Mouse (Mus musculus): ENCODE measurements at regions not wholly inside any gene's neighbourhood (a gene's known extent, or its start where the extent isn't known, plus 50 kb on each side); places are given as distances from the start of the nearest gene placed in this dataset.

DNA sequence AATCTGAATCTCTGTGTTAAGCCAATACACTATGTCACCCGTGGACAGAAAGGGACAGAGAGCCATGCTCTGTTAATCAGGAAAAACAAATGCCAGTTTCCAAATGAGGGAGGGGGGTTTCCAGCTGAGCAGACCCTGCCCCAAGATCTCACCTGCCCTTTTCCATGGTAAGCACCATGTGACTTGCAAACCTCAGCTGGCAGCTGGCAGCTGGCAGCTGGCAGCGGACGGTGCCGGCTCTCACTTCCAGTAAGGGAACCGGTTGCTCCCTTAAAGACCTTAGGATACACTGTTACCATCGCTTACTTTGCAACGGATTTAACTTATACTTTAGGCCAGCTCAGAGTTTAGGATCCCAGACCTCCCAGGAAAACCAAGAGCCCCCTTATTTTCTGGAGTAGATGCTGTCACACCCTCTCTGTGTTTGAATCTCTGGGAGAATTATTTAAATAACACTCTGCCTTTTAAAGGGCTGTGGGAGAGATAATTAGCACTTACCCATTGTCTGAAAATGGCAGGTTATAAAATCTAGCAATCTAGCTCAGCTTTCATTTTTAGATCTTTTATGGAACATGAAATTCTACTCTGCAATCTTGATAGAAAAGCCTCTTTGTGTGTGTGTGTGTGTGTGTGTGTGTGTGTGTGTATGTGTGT, 131.7 kb downstream of the Drd1 start:
- no peak for ATAC-seq (ENCODE audit: low FRiP score, low read depth)

DNA sequence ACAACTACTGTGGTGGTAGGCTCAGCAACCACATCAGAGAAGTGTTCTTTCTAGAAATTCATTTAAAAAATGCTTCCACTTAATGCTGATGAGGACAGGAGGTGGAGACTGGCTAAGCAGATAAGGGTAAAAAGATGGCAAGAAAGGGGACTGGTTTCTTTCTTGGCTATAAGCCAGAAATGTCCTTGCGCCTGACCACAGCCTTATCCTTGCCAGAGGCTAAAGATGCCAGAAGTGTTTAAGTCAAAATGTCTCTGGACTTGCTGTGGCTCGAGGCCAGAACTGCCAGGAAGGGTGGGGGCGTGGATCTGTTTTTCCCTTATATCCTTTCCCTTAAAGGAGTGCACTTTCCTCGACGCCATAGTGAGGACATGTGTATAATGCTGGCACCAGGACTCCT, 133.7 kb downstream of the Drd1 start:
- 74% methylated on average over 5 of the region's 5 CpGs for WGBS
- H3K27me3 ChIP-seq, result no peaks in the 10 kb centered on the region
- H3K36me3 ChIP-seq, result no peaks in the 10 kb centered on the region
- H3K27ac ChIP-seq (replicated peaks), result no peak overlapping the region
- no peak for ATAC-seq (ENCODE audit: low FRiP score, low read depth)
- no peak overlapping the region for H3K4me2 ChIP-seq (replicated peaks)
- H3K9me3 ChIP-seq, result no peaks in the 10 kb centered on the region
- H3K4me1 ChIP-seq, result no peaks in the 10 kb centered on the region
- H3K4me3 ChIP-seq, result no peak overlapping the region
- no peak overlapping the region for H3K9ac ChIP-seq (replicated peaks)

More for the DNA sequence above, 131.7 kb downstream of the Drd1 start:
- Histone ChIP-seq H3K9ac (replicated peaks) (no peak overlapping the region), H3K4me2 (replicated peaks) (no peak overlapping the region), H3K36me3 (no peaks in the 10 kb centered on the region), H3K27me3 (no peaks in the 10 kb centered on the region), H3K4me3 (no peak overlapping the region), H3K4me1 (no peaks in the 10 kb centered on the region), H3K27ac (replicated peaks) (no peak overlapping the region), H3K9me3 (no peaks in the 10 kb centered on the region)
- WGBS, result 87% methylated on average over 7 of the region's 7 CpGs

GRCm38 (mm10) chr13:53919851-53920381, 135.6 kb downstream of the Drd1 start:
- H3K27me3 ChIP-seq, result no peaks in the 10 kb centered on the region
- H3K4me1 ChIP-seq, result no peaks in the 10 kb centered on the region
- no peaks in the 10 kb centered on the region for H3K9me3 ChIP-seq
- H3K36me3 ChIP-seq, result no peaks in the 10 kb centered on the region
- H3K27ac ChIP-seq (replicated peaks), result no peak overlapping the region
- H3K9ac ChIP-seq (replicated peaks), result no peak overlapping the region
- no peak for ATAC-seq (ENCODE audit: low FRiP score, low read depth)
- H3K4me2 ChIP-seq (replicated peaks), result no peak overlapping the region
- H3K4me3 ChIP-seq, result no peak overlapping the region
- WGBS, result 70% methylated on average over 5 of the region's 5 CpGs

DNA sequence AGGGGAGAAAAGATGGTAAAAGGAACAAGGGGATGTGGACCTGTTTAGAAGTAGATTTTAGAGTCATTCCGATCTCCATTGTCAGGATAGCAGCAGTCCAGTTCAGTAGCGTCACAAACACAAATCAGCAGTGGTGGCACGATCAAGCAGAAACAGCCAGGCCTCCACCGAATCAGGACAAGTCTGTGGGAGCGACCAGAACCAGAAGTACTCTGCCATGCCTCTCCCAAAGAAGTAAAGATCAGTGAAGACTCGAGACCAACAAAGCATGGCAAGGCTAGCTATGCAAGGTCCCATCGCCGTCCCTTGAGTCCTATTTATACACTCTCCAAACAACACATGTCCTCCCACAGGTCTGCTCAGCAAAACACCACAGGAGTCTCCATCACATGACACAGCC, 140.0 kb downstream of the Drd1 start:
- no peak for ATAC-seq (ENCODE audit: low FRiP score, low read depth)
- no peak overlapping the region for H3K4me3 ChIP-seq
- no peaks in the 10 kb centered on the region for H3K9me3 ChIP-seq
- H3K4me2 ChIP-seq (replicated peaks), result no peak overlapping the region
- no peaks in the 10 kb centered on the region for H3K4me1 ChIP-seq
- WGBS, result 93% methylated on average over 8 of the region's 8 CpGs
- H3K36me3 ChIP-seq, result no peaks in the 10 kb centered on the region
- H3K27ac ChIP-seq (replicated peaks), result no peak overlapping the region
- no peak overlapping the region for H3K9ac ChIP-seq (replicated peaks)
- H3K27me3 ChIP-seq, result no peaks in the 10 kb centered on the region

GRCm38 (mm10) chr13:53914434-53914833, 141.1 kb downstream of the Drd1 start:
- Histone ChIP-seq H3K27me3 (no peaks in the 10 kb centered on the region), H3K27ac (replicated peaks) (no peak overlapping the region), H3K36me3 (no peaks in the 10 kb centered on the region), H3K4me2 (replicated peaks) (no peak overlapping the region), H3K4me1 (0 out of 2 replicates have a peak, but pooled peaks cover 6% of the 10 kb centered on the region), H3K4me3 (no peak overlapping the region), H3K9ac (replicated peaks) (no peak overlapping the region), H3K9me3 (no peaks in the 10 kb centered on the region)
- 71% methylated on average over 11 of the region's 11 CpGs for WGBS
- no peak for ATAC-seq (ENCODE audit: low FRiP score, low read depth)

GRCm38 (mm10) chr13:53913501-53913900, 142.0 kb downstream of the Drd1 start:
- Histone ChIP-seq H3K27ac (replicated peaks) (no peak overlapping the region), H3K27me3 (no peaks in the 10 kb centered on the region), H3K9me3 (no peaks in the 10 kb centered on the region), H3K9ac (replicated peaks) (no peak overlapping the region), H3K4me1 (0 out of 2 replicates have a peak, but pooled peaks cover 6% of the 10 kb centered on the region), H3K4me3 (no peak overlapping the region), H3K36me3 (no peaks in the 10 kb centered on the region), H3K4me2 (replicated peaks) (no peak overlapping the region)
- whole genome bisulfite sequencing, result 65% methylated on average over 10 of the region's 10 CpGs
- ATAC-seq (ENCODE audit: low FRiP score, low read depth), result no peak

DNA sequence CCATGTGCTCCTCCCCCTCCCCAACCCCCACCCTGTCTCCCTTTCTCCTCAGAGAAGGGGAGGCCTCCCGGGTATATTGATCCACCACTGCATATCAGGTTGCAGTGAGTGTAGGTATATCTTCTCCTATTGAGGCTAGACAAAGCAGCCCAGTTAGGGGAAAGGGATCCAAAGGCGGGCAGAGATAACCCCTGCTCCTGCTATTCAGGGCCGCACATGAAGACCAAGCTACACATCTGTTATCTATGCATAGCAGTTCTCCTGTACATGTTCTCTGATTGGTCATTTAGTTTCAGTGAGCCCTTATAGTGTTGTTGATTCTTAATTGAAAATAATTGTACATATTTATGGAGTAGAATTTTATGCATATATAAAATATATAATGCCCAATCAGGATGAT, 143.7 kb downstream of the Drd1 start:
- WGBS, result 56% methylated on average over 3 of the region's 3 CpGs
- no peaks in the 10 kb centered on the region for H3K36me3 ChIP-seq

DNA sequence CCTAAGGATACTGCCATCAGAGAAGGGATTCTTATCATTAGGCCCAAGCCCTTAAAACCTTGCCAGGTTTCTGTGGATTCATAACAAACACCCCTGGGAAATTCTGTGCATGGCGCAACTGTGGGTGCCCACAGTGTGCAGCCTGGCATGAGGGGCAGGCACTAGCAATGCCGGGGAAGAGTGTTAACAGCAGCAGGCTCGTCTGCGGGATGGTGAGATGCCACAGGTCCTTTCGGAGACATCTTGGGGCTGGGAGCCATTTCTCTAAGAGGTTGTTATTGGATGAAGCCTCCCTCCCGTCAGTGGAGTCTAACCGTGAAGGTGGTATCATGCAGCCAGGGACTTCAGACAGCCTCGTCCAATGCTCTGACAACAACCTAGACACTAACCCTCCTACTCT, 144.2 kb downstream of the Drd1 start:
- ATAC-seq (ENCODE audit: low FRiP score, low read depth), result no peak
- Histone ChIP-seq H3K4me2 (replicated peaks) (no peak overlapping the region), H3K36me3 (no peaks in the 10 kb centered on the region), H3K9ac (replicated peaks) (no peak overlapping the region), H3K4me1 (0 out of 2 replicates have a peak, but pooled peaks cover 6% of the 10 kb centered on the region), H3K27ac (replicated peaks) (no peak overlapping the region), H3K9me3 (no peaks in the 10 kb centered on the region), H3K27me3 (no peaks in the 10 kb centered on the region), H3K4me3 (no peak overlapping the region)
- WGBS, result 89% methylated on average over 8 of the region's 8 CpGs

More for the DNA sequence above, 143.7 kb downstream of the Drd1 start:
- no peak for ATAC-seq (ENCODE audit: low FRiP score, low read depth)
- Histone ChIP-seq H3K27me3 (no peaks in the 10 kb centered on the region), H3K4me2 (replicated peaks) (no peak overlapping the region), H3K4me3 (no peak overlapping the region), H3K4me1 (0 out of 2 replicates have a peak, but pooled peaks cover 6% of the 10 kb centered on the region), H3K9me3 (no peaks in the 10 kb centered on the region), H3K27ac (replicated peaks) (no peak overlapping the region), H3K9ac (replicated peaks) (no peak overlapping the region)

DNA sequence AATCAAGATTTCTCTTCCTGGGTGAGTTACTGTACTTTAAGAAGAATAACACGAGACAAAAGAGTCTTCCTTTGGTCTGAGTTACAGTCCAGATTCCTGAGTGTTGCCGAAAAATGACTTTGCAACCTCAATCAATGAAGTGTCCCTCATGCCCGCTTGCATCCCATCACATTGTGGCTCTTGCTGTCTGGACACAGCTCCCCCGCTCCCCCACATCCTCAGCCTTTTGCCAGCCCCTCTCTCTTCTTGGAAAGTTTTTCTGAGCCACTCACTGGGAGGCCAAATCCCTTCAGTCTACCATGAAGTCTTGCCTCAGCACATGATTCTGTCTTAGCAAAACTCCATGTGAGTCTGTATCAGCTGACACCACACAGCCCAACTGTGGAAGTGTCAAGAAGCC, 145.3 kb downstream of the Drd1 start:
- WGBS, result 83% methylated on average over 4 of the region's 4 CpGs

GRCm38 (mm10) chr13:53904471-53904870, 151.0 kb downstream of the Drd1 start:
- no peak overlapping the region for H3K9ac ChIP-seq (replicated peaks)
- H3K4me3 ChIP-seq, result no peak overlapping the region
- H3K4me2 ChIP-seq (replicated peaks), result no peak overlapping the region
- H3K27ac ChIP-seq (replicated peaks), result no peak overlapping the region
- H3K27me3 ChIP-seq, result no peaks in the 10 kb centered on the region
- 81% methylated on average over 8 of the region's 8 CpGs for WGBS
- no peaks in the 10 kb centered on the region for H3K36me3 ChIP-seq
- no peak for ATAC-seq (ENCODE audit: low FRiP score, low read depth)
- peaks cover 8% of the 10 kb centered on the region for H3K4me1 ChIP-seq
- no peaks in the 10 kb centered on the region for H3K9me3 ChIP-seq

More for the DNA sequence above, 145.3 kb downstream of the Drd1 start:
- ATAC-seq (ENCODE audit: low FRiP score, low read depth), result no peak
- Histone ChIP-seq H3K4me1 (0 out of 2 replicates have a peak, but pooled peaks cover 6% of the 10 kb centered on the region), H3K27ac (replicated peaks) (no peak overlapping the region), H3K4me2 (replicated peaks) (no peak overlapping the region), H3K4me3 (no peak overlapping the region), H3K9ac (replicated peaks) (no peak overlapping the region), H3K27me3 (no peaks in the 10 kb centered on the region), H3K9me3 (no peaks in the 10 kb centered on the region), H3K36me3 (no peaks in the 10 kb centered on the region)

- H3K27ac ChIP-seq (replicated peaks), result no peak overlapping the region
These were observed 151.9 kb downstream of the Drd1 start for GRCm38 (mm10) chr13:53903626-53904025.

GRCm38 (mm10) chr13:53902831-53903230, 152.7 kb downstream of the Drd1 start:
- peaks cover 8% of the 10 kb centered on the region for H3K4me1 ChIP-seq
- no peak overlapping the region for H3K4me3 ChIP-seq
- H3K9me3 ChIP-seq, result no peaks in the 10 kb centered on the region
- H3K27ac ChIP-seq (replicated peaks), result no peak overlapping the region
- 60% methylated on average over 2 of the region's 2 CpGs for WGBS
- no peak for ATAC-seq (ENCODE audit: low FRiP score, low read depth)
- no peaks in the 10 kb centered on the region for H3K36me3 ChIP-seq
- H3K4me2 ChIP-seq (replicated peaks), result no peak overlapping the region
- H3K27me3 ChIP-seq, result no peaks in the 10 kb centered on the region
- H3K9ac ChIP-seq (replicated peaks), result no peak overlapping the region

More at GRCm38 (mm10) chr13:53903626-53904025, 151.9 kb downstream of the Drd1 start:
- no peak for ATAC-seq (ENCODE audit: low FRiP score, low read depth)
- H3K9ac ChIP-seq (replicated peaks), result no peak overlapping the region
- 37% methylated on average over 7 of the region's 7 CpGs for WGBS
- H3K36me3 ChIP-seq, result no peaks in the 10 kb centered on the region
- no peak overlapping the region for H3K4me3 ChIP-seq
- H3K27me3 ChIP-seq, result no peaks in the 10 kb centered on the region
- no peak overlapping the region for H3K4me2 ChIP-seq (replicated peaks)
- H3K9me3 ChIP-seq, result no peaks in the 10 kb centered on the region
- peaks cover 8% of the 10 kb centered on the region for H3K4me1 ChIP-seq

All from midbrain, embryonic 12.5 days (tissue).